Mouse (Mus musculus) heart, embryonic 11.5 days (tissue): ENCODE measurements around the gene Rab44. TPM values are rescaled to one million over a fixed set of nuclear protein-coding genes. Genes with fewer than 3 reads are reported as not detected.

Source experiments
- ATAC-seq: fragments of 200-750 bp; cut with Nextera tagmentation; replicated peaks from 2 replicates; pipeline ENCODE4 v1.8.0; 2017; ENCODE audit warnings: moderate library complexity; ENCODE audit not compliant: insufficient number of reproducible peaks, low FRiP score, low TSS enrichment
- H3K27ac ChIP-seq: fragments of 300-500 bp; sonication (generic); 2 replicates; pipeline ENCODE4 v1.5.1; 2014; ENCODE audit warnings: mild to moderate bottlenecking, low read depth, low read length
- H3K27me3 ChIP-seq: fragments of 300-500 bp; sonication (generic); 2 replicates; pipeline ENCODE4 v1.6.1; 2014; ENCODE audit warnings: mild to moderate bottlenecking, low read length, mixed read lengths; ENCODE audit not compliant: control insufficient read depth, insufficient read depth
- H3K36me3 ChIP-seq: fragments of 300-500 bp; sonication (generic); 2 replicates; pipeline ENCODE4 v1.6.1; 2014; ENCODE audit warnings: mild to moderate bottlenecking, low read length, moderate library complexity, mixed read lengths; ENCODE audit not compliant: control insufficient read depth, insufficient read depth
- H3K4me1 ChIP-seq: fragments of 300-500 bp; sonication (generic); 2 replicates; pipeline ENCODE4 v1.6.1; 2014; ENCODE audit warnings: low read length; ENCODE audit not compliant: control insufficient read depth, insufficient read depth
- H3K4me2 ChIP-seq: fragments of 300-500 bp; sonication (generic); 2 replicates; pipeline ENCODE4 v1.6.1; 2014; ENCODE audit warnings: mild to moderate bottlenecking, moderate library complexity
- H3K4me3 ChIP-seq: fragments of 300-500 bp; sonication (generic); 2 replicates; pipeline ENCODE4 v1.5.1; 2014; ENCODE audit warnings: low read depth, low read length
- H3K9ac ChIP-seq: fragments of 300-500 bp; sonication (generic); 2 replicates; pipeline ENCODE4 v1.6.1; 2014; ENCODE audit warnings: mild to moderate bottlenecking, low read depth, low read length, moderate library complexity
- H3K9me3 ChIP-seq: fragments of 300-500 bp; sonication (generic); replicated peaks from 2 replicates; pipeline ENCODE4 v1.6.1; 2016; ENCODE audit warnings: low read length; ENCODE audit not compliant: control insufficient read depth
- WGBS: fragments of 180-500 bp; shearing (Covaris S2); extraction: QIAGEN DNeasy Blood & Tissue Kit; methylation state at CpG from one replicate; pipeline ENCODE4 v1.1.7; 2014; ENCODE audit not compliant: insufficient replicate concordance; 5-methylcytosine and 5-hydroxymethylcytosine counted together
- polyA plus RNA-seq: library from polyadenylated mRNA; unstranded; fragments of >200 nt; fragmentation: Nextera tagmentation; extraction: Ambion mirVana; gene quantifications from 2 replicates; pipeline ENCODE4 v1.2.1, GENCODE M21; 2014

Gene Rab44
- polyA plus RNA-seq, 1 experiment from 2014 or later, result not detected

GRCm38 (mm10) chr17:29073313-29073712 lies 40.6 kb upstream of the Rab44 start:
- Histone ChIP-seq H3K4me2 (peak overlapping the region; percentile 49), H3K4me3 (no peak overlapping the region), H3K36me3 (no peaks in the 10 kb centered on the region), H3K9me3 (no peaks in the 10 kb centered on the region), H3K27ac (peak overlapping the region; percentile 77), H3K9ac (peak overlapping the region; percentile 46; the same call in 1 of the 2 replicates), H3K27me3 (no peaks in the 10 kb centered on the region), H3K4me1 (peaks cover 35% of the 10 kb centered on the region)
- no peak for ATAC-seq
- WGBS, result 49% methylated on average over 5 of the region's 5 CpGs

DNA sequence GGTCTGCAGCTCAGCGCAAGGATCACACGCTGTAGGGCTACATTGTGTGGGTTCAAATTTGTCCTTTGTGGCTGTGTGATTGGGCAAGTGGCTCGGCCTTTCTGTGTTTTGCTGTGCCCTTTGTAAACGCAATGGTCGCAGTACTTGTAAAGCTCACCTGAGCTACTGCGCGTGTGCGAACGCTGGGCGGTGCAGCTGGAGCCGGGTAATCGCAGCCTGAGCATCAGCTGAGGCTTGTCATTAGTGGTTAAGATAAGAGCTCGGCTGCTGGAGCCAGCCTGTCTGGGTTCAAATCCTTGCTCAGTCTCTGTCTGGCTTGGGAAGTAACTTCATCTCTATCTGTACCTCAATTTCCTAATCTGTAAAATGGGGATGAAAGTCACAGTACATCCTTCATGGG lies 39.9 kb upstream of the Rab44 start:
- H3K9me3 ChIP-seq, result no peaks in the 10 kb centered on the region
- H3K27me3 ChIP-seq, result peaks cover under 1% of the 10 kb centered on the region; the same call in 1 of the 2 replicates
- no peak overlapping the region for H3K4me3 ChIP-seq
- H3K27ac ChIP-seq, result no peak overlapping the region
- peaks cover 35% of the 10 kb centered on the region for H3K4me1 ChIP-seq
- no peak for ATAC-seq
- no peaks in the 10 kb centered on the region for H3K36me3 ChIP-seq
- H3K4me2 ChIP-seq, result no peak overlapping the region
- WGBS, result 56% methylated on average over 13 of the region's 13 CpGs
- no peak overlapping the region for H3K9ac ChIP-seq

- WGBS, result 81% methylated on average over 8 of the region's 8 CpGs
- Histone ChIP-seq H3K4me1 (peaks cover 38% of the 10 kb centered on the region), H3K36me3 (no peaks in the 10 kb centered on the region), H3K9me3 (no peaks in the 10 kb centered on the region), H3K4me3 (no peak overlapping the region), H3K4me2 (no peak overlapping the region), H3K27ac (no peak overlapping the region), H3K9ac (no peak overlapping the region), H3K27me3 (peaks cover 8% of the 10 kb centered on the region)
- no peak for ATAC-seq
Measured at GRCm38 (mm10) chr17:29076235-29076634, 37.7 kb upstream of the Rab44 start.

- H3K9ac ChIP-seq, result peak overlapping the region; percentile 63
- peaks cover 31% of the 10 kb centered on the region for H3K4me1 ChIP-seq
Measured at GRCm38 (mm10) chr17:29077786-29078509, 36.0 kb upstream of the Rab44 start.

DNA sequence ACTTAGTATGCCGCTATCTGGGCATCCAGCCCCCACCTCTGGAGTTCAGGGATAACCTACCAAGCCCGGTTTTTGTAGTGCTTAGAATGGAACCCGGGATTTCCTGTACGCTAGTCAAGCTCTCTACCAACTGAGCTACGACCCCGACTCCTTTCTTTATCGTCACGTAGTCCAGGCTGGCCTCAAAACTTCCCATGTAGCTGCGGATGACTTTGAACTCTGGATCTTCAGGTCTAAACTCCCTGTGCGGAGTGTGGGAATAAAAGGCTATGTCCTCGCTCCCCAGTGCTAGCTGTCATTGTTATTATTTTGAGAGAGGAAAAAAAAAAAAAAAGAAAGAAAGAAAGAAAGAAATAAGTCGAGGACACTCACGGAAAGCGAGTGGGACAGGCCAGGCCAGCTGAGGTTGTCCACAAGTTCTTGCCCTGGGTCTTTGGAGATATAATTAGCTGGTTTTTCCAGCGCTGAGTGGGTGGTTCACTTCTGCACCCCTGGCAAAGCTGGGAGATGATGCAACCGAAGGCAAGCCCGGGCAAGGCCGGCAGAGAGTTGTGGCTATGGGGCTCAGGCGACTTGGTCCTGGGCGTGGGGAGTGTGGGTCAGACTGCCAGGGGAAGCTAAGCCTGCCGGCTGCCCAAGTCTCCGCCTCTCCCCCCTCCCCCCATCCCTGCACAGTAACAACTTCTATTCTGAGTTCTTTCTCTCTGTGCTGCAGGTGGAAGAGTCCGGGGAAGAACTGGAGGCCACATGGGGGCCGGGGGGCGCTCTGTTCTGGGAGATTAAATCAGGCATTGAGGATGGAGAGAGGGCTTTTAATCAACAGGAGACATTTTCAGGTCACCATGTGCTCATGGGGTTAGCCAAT lies 35.2 kb upstream of the Rab44 start:
- H3K27me3 ChIP-seq, result peaks cover 17% of the 10 kb centered on the region
- H3K27ac ChIP-seq, result peak overlapping the region; percentile 52
- no peaks in the 10 kb centered on the region for H3K36me3 ChIP-seq
- H3K4me1 ChIP-seq, result peaks cover 23% of the 10 kb centered on the region
- peak overlapping the region; percentile 63 for H3K9ac ChIP-seq
- 0 out of 2 replicates have a peak, but pooled peaks have one; percentile 45 for ATAC-seq
- H3K4me2 ChIP-seq, result peak overlapping the region; percentile 69
- H3K4me3 ChIP-seq, result peak overlapping the region; percentile 41
- 6% methylated on average over 25 of the region's 25 CpGs for WGBS
- no peaks in the 10 kb centered on the region for H3K9me3 ChIP-seq

More at GRCm38 (mm10) chr17:29077786-29078509, 36.0 kb upstream of the Rab44 start:
- 19% methylated on average over 14 of the region's 14 CpGs for WGBS
- no peak for ATAC-seq
- no peaks in the 10 kb centered on the region for H3K9me3 ChIP-seq
- no peak overlapping the region for H3K27ac ChIP-seq
- peaks cover 17% of the 10 kb centered on the region for H3K27me3 ChIP-seq
- peak overlapping the region; percentile 69 for H3K4me2 ChIP-seq
- peak overlapping the region; percentile 41 for H3K4me3 ChIP-seq
- H3K36me3 ChIP-seq, result no peaks in the 10 kb centered on the region

- H3K9ac ChIP-seq, result no peak overlapping the region
Measured at GRCm38 (mm10) chr17:29080758-29081617, 33.0 kb upstream of the Rab44 start.

GRCm38 (mm10) chr17:29081618-29082381 lies 32.1 kb upstream of the Rab44 start:
- Histone ChIP-seq H3K27ac (no peak overlapping the region), H3K9ac (no peak overlapping the region), H3K36me3 (no peaks in the 10 kb centered on the region), H3K4me3 (peak overlapping the region; percentile 18), H3K9me3 (no peaks in the 10 kb centered on the region), H3K27me3 (peaks cover 17% of the 10 kb centered on the region), H3K4me1 (peaks cover 23% of the 10 kb centered on the region), H3K4me2 (peak overlapping the region; percentile 50)
- WGBS, result 9% methylated on average over 21 of the region's 21 CpGs
- no peak for ATAC-seq

More at GRCm38 (mm10) chr17:29080758-29081617, 33.0 kb upstream of the Rab44 start:
- no peaks in the 10 kb centered on the region for H3K36me3 ChIP-seq
- peaks cover 17% of the 10 kb centered on the region for H3K27me3 ChIP-seq
- H3K27ac ChIP-seq, result no peak overlapping the region
- H3K9me3 ChIP-seq, result no peaks in the 10 kb centered on the region
- H3K4me2 ChIP-seq, result peak overlapping the region; percentile 50
- peak overlapping the region; percentile 18 for H3K4me3 ChIP-seq
- 3% methylated on average over 23 of the region's 23 CpGs for WGBS
- H3K4me1 ChIP-seq, result peaks cover 23% of the 10 kb centered on the region
- ATAC-seq, result no peak; the same call in 1 of the 2 replicates
